Mouse (Mus musculus) G1E (cell line): Measurements from ENCODE around the gene Rgl1.

Experiments
- CTCF ChIP-seq: IDR thresholded peaks from 2 replicates; pipeline ENCODE4 v1.5.1; 2012; ENCODE audit warnings: low read depth, low read length, inconsistent platforms, mixed read lengths
- TAL1 ChIP-seq: conservative IDR thresholded peaks from 2 replicates; pipeline ENCODE4 v1.6.1; 2012; ENCODE audit warnings: low read depth, low read length, inconsistent platforms, mixed read lengths

GRCm38 (mm10) chr1:152681116-152681515 is 85.0 kb downstream of the Rgl1 start:
- no peak for TF ChIP-seq CTCF
- TF ChIP-seq TAL1 = no peak
